Mouse (Mus musculus) midbrain, embryonic 14.5 days (tissue): ENCODE data around the gene Lrrtm3. TPM values are rescaled to one million over a fixed set of nuclear protein-coding genes. Genes with fewer than 3 reads are reported as not detected.

Source experiments
- ATAC-seq: fragments of 200-750 bp; cut with Nextera tagmentation; 2 replicates; pipeline ENCODE4 v1.8.0; 2017; ENCODE audit warnings: moderate number of reproducible peaks, moderate library complexity; ENCODE audit not compliant: low FRiP score, low TSS enrichment
- DNase-seq: peaks from one replicate; pipeline ENCODE4 v3.0.0-alpha.2; 2015
- H3K27ac ChIP-seq: fragments of 300-500 bp; sonication (generic); replicated peaks from 2 replicates; pipeline ENCODE4 v1.5.1; 2014; ENCODE audit warnings: mild to moderate bottlenecking, low read depth, low read length, moderate library complexity
- H3K27me3 ChIP-seq: fragments of 300-500 bp; sonication (generic); 2 replicates; pipeline ENCODE4 v1.6.1; 2014; ENCODE audit warnings: low read length, control low read depth, mixed read lengths; ENCODE audit not compliant: control insufficient read depth, insufficient read depth
- H3K36me3 ChIP-seq: fragments of 300-500 bp; sonication (generic); 2 replicates; pipeline ENCODE4 v1.6.1; 2014; ENCODE audit warnings: low read length, control low read depth; ENCODE audit not compliant: control insufficient read depth, insufficient read depth
- H3K4me1 ChIP-seq: fragments of 300-500 bp; sonication (generic); 2 replicates; pipeline ENCODE4 v1.6.1; 2014; ENCODE audit warnings: mild to moderate bottlenecking, antibody characterized with exemption, low read length, control low read depth; ENCODE audit not compliant: control insufficient read depth, insufficient read depth
- H3K4me2 ChIP-seq: fragments of 300-500 bp; sonication (generic); 2 replicates; pipeline ENCODE4 v1.6.1; 2014; ENCODE audit warnings: mild to moderate bottlenecking, low read length, moderate library complexity
- H3K4me3 ChIP-seq: fragments of 300-500 bp; sonication (generic); replicated peaks from 2 replicates; pipeline ENCODE4 v1.5.1; 2014; ENCODE audit warnings: low read depth, low read length
- H3K9ac ChIP-seq: fragments of 300-500 bp; sonication (generic); replicated peaks from 2 replicates; pipeline ENCODE4 v1.6.1; 2014; ENCODE audit warnings: mild to moderate bottlenecking, low read length, moderate library complexity
- H3K9me3 ChIP-seq: fragments of 300-500 bp; sonication (generic); 2 replicates; pipeline ENCODE4 v1.6.1; 2016; ENCODE audit warnings: low read length, control low read depth, mixed read lengths; ENCODE audit not compliant: control insufficient read depth
- WGBS: fragments of 180-500 bp; shearing (Covaris S2); extraction: QIAGEN DNeasy Blood & Tissue Kit; methylation state at CpG from one replicate; pipeline ENCODE4 v1.1.7; 2014; 5-methylcytosine and 5-hydroxymethylcytosine counted together
- polyA plus RNA-seq: library from polyadenylated mRNA; unstranded; fragments of >200 nt; fragmentation: Nextera tagmentation; extraction: Ambion mirVana; gene quantifications from 2 replicates; pipeline ENCODE4 v1.2.1, GENCODE M21; 2014

The Lrrtm3 gene
- polyA plus RNA-seq, 1 experiment from 2014 or later, result 27.7 TPM

- 95% methylated on average over 2 of the region's 2 CpGs for WGBS
- Histone ChIP-seq H3K9ac (no peak overlapping the region), H3K27ac (no peak overlapping the region), H3K4me2 (no peak overlapping the region), H3K9me3 (no peaks in the 10 kb centered on the region), H3K36me3 (no peaks in the 10 kb centered on the region), H3K4me1 (0 out of 2 replicates have a peak, but pooled peaks cover 1% of the 10 kb centered on the region), H3K4me3 (no peak overlapping the region), H3K27me3 (no peaks in the 10 kb centered on the region)
- no peak for DNase-seq
- no peak for ATAC-seq
Observed at GRCm38 (mm10) chr10:63972300-63972699, 117.8 kb downstream of the Lrrtm3 start.

- Histone ChIP-seq H3K27ac (0 out of 2 replicates have a peak overlapping the region, but pooled peaks have one; percentile 1), H3K4me2 (no peak overlapping the region), H3K36me3 (no peaks in the 10 kb centered on the region), H3K9me3 (no peaks in the 10 kb centered on the region), H3K27me3 (no peaks in the 10 kb centered on the region), H3K9ac (no peak overlapping the region), H3K4me3 (no peak overlapping the region), H3K4me1 (no peaks in the 10 kb centered on the region)
- WGBS, result 23% methylated on average over 6 of the region's 7 CpGs
- DNase-seq (peak; percentile 43), ATAC-seq (no peak)
Observed at GRCm38 (mm10) chr10:63954308-63954930, 135.7 kb downstream of the Lrrtm3 start.

- Histone ChIP-seq H3K27ac (no peak overlapping the region), H3K4me3 (no peak overlapping the region), H3K27me3 (no peaks in the 10 kb centered on the region), H3K4me1 (no peaks in the 10 kb centered on the region), H3K4me2 (no peak overlapping the region), H3K9me3 (no peaks in the 10 kb centered on the region), H3K9ac (no peak overlapping the region), H3K36me3 (no peaks in the 10 kb centered on the region)
- 90% methylated on average over 1 of the region's 1 CpGs for WGBS
- ATAC-seq (no peak), DNase-seq (no peak)
Observed at GRCm38 (mm10) chr10:63951481-63951880, 138.6 kb downstream of the Lrrtm3 start.

GRCm38 (mm10) chr10:63950867-63951266 is 139.2 kb downstream of the Lrrtm3 start:
- Histone ChIP-seq H3K9me3 (no peaks in the 10 kb centered on the region), H3K27me3 (no peaks in the 10 kb centered on the region), H3K9ac (no peak overlapping the region), H3K4me3 (no peak overlapping the region), H3K27ac (no peak overlapping the region), H3K4me2 (no peak overlapping the region), H3K4me1 (no peaks in the 10 kb centered on the region), H3K36me3 (no peaks in the 10 kb centered on the region)
- 81% methylated on average over 8 of the region's 8 CpGs for WGBS
- ATAC-seq (no peak), DNase-seq (no peak)

- Histone ChIP-seq H3K4me2 (no peak overlapping the region), H3K27ac (no peak overlapping the region), H3K9me3 (no peaks in the 10 kb centered on the region), H3K9ac (no peak overlapping the region), H3K27me3 (no peaks in the 10 kb centered on the region), H3K36me3 (no peaks in the 10 kb centered on the region), H3K4me1 (no peaks in the 10 kb centered on the region), H3K4me3 (no peak overlapping the region)
- no peak for ATAC-seq
- DNase-seq, result no peak
- 49% methylated on average over 4 of the region's 4 CpGs for WGBS
Observed at GRCm38 (mm10) chr10:63947266-63947665, 142.8 kb downstream of the Lrrtm3 start.

GRCm38 (mm10) chr10:63945534-63945933 is 144.5 kb downstream of the Lrrtm3 start:
- no peak overlapping the region for H3K9ac ChIP-seq
- DNase-seq, result no peak
- no peaks in the 10 kb centered on the region for H3K9me3 ChIP-seq
- H3K4me3 ChIP-seq, result no peak overlapping the region
- no peaks in the 10 kb centered on the region for H3K36me3 ChIP-seq
- WGBS, result 86% methylated on average over 3 of the region's 3 CpGs
- no peak overlapping the region for H3K27ac ChIP-seq
- no peaks in the 10 kb centered on the region for H3K4me1 ChIP-seq
- no peak for ATAC-seq
- no peaks in the 10 kb centered on the region for H3K27me3 ChIP-seq
- no peak overlapping the region for H3K4me2 ChIP-seq

- Histone ChIP-seq H3K27ac (no peak overlapping the region), H3K9me3 (no peaks in the 10 kb centered on the region), H3K27me3 (no peaks in the 10 kb centered on the region), H3K4me3 (no peak overlapping the region), H3K9ac (no peak overlapping the region), H3K4me2 (no peak overlapping the region), H3K36me3 (no peaks in the 10 kb centered on the region), H3K4me1 (no peaks in the 10 kb centered on the region)
- ATAC-seq (no peak), DNase-seq (no peak)
- WGBS, result 71% methylated on average over 5 of the region's 5 CpGs
Observed at GRCm38 (mm10) chr10:63933946-63934345, 156.1 kb downstream of the Lrrtm3 start.

- Histone ChIP-seq H3K4me2 (no peak within 1 kb of the TSS), H3K27me3 (no peaks in the 10 kb centered on the region), H3K4me1 (no peaks in the 10 kb centered on the region), H3K4me3 (no peak within 1 kb of the TSS), H3K36me3 (no peaks in the 10 kb centered on the region), H3K9me3 (no peaks in the 10 kb centered on the region), H3K9ac (no peak within 1 kb of the TSS), H3K27ac (no peak within 1 kb of the TSS)
- DNase-seq, result no peak
- no peak for ATAC-seq
Observed at GRCm38 (mm10) chr10:63927334-63927733, 162.7 kb downstream of the Lrrtm3 start, which contains the start of gene Gm10118. TSS of gene Gm10118 (minus strand) at chr10:63927434.

- no peaks in the 10 kb centered on the region for H3K4me1 ChIP-seq
- H3K27me3 ChIP-seq, result no peaks in the 10 kb centered on the region
- DNase-seq, result no peak
- H3K27ac ChIP-seq, result no peak overlapping the region
- H3K4me2 ChIP-seq, result no peak overlapping the region
- H3K9ac ChIP-seq, result no peak overlapping the region
- no peak overlapping the region for H3K4me3 ChIP-seq
- no peak for ATAC-seq
- no peaks in the 10 kb centered on the region for H3K9me3 ChIP-seq
- no peaks in the 10 kb centered on the region for H3K36me3 ChIP-seq
Observed at GRCm38 (mm10) chr10:63908878-63909277, 181.2 kb downstream of the Lrrtm3 start.
